Mouse (Mus musculus) adrenal gland, adult 2 months (tissue): Measurements from ENCODE around the gene Osbpl6. TPM values are rescaled to one million over a fixed set of nuclear protein-coding genes. Genes with fewer than 3 reads are reported as not detected.

ENCODE experiments used
- DNase-seq: peaks from one replicate; pipeline ENCODE4 v3.0.0; 2021
- long read RNA-seq: library from polyadenylated mRNA; stranded (forward); transcript quantifications from one replicate; pipeline ENCODE4 v2.0.0, GENCODE M21; 2021
- polyA plus RNA-seq: library from polyadenylated mRNA; depleted of rRNA; stranded (reverse); fragments of >200 nt; gene quantifications from 2 replicates; pipeline ENCODE4 v1.2.3, GENCODE M21; 2012; rRNA removed
- total RNA-seq, 2 experiments: library from RNA; stranded (reverse); gene quantifications; 2 replicates each; pipeline ENCODE4 v1.2.3; 2021

Gene Osbpl6
- 10 to 100 TPM; 25.0 to 30.4 TPM for total RNA-seq
- polyA plus RNA-seq, result 17.3 and 17.7 TPM in 2 replicates
- long read RNA-seq, partial matches to known transcripts, result 0 of 10 reads
- long read RNA-seq, other reads (novel, unspliced or antisense), result 10 of 10 reads

DNA sequence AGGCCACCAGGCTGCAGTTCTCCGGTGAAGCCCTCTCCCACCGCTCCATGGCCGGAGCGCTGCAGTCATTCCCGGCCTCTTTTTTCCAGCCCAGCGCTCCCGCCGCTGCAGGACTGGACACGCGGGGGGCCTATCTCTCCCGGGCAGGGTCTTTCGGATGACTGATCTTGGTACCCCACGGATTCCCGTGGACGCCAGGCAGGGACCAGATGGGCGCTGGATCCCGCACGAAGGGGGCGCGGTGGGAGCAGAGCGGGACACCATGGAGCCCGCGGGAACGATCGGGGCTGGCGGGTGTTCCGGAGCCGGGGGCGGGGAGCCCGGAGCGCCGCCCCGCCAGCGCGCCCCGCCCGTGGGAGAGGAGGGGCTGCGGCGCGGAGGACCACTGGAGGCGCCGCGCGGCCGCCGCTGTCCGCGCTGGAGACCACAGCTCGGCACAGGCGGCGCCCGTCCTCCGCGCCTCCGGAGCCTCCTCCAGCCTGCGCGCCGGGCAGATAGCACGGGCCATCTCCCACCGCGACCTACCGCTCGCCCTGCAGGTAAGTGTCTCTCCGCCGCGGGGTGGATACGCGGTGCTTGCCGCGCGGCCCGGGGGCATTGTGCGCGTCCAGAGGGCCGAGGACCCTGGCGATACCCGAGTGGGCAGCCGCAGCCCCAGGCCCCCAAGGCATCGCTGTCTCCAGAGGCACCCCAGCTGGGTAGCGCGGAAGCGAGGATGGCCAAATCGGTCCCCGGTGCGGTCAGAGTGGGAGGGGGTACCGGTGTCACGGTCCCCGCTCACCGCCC, at the start of gene Osbpl6:
TSS of gene Osbpl6 (plus strand) at position 358 of the 786 bp plus-strand sequence.
- peak; percentile 90 for DNase-seq

DNA sequence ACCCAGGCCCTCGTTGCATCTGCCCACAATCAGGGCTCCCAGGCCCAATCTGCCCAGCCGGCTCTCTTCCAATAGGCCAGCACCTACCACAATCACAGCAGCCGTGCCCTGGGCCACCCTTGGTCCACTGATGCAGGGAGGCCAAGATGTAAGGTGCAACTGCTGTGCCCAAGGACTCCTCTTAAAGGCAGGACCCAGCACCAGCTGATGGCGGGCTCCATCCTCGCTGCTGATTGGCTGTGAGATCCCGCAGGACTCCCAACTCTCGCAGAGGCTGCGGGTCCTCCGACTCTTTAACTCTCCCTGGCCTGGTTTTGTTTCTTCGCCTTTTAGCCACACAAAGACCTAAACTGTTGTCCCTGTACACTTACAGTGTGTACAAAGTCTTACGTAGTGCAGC, 46.1 kb upstream of the Osbpl6 start, which contains the start of gene Cyct:
TSS of gene Cyct (minus strand) at position 225 of the 400 bp plus-strand sequence.
- DNase-seq, result no peak

DNA sequence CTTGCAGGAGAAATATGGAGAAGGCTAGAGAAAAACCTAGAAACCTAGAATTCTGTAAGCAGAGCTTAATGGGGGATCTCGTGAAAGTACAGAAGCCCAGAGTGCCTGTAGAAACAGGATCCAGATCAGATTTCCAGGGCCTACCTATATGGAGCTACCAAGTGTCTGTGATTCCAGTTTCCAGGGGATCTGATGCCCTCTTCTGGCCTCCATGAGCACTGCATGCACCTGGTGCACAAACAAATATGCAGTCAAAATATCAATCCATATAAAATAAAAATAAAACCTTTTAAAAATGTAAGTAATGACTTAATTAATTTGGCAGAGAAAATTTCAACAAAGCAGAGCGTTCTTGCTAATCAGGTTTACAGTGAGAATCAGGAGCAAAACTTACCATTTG, 44.2 kb upstream of the Osbpl6 start:
- no peak for DNase-seq

GRCm38 (mm10) chr2:76365811-76366210, 40.5 kb upstream of the Osbpl6 start:
- DNase-seq, result no peak

DNA sequence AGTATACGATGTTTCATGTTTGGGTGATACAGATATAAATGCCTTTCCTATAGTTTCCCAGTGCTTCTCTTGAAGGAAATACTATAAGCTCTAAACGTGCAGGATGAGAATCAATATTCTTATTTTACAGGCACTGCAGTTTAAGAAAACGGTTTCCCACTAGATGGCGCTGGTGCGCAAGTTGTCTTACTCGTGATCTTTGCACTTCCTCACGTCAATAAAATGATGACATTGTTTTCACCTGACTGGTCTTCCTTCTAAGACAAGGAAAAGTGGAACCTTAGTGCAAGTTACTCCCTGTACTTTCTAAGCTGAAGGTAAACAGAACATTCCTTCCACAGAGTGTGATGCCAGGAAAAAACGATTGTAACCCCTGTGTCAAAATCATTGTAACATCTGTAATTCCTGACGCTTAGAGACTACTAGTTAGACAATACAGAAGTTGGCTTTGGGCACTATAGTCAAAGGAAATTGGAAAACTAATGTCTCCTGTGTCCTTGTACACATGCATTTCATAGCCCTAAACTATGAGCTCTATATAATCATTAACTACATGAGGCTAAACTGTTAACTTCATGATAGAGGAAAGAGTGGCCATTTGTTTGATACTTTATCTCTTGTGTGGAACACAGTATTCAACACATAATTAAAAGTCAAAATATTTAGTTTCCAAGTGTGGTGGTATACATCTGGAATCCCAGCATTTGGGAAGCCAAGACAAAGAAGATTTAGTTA, 39.0 kb upstream of the Osbpl6 start:
- peak; percentile 68 for DNase-seq

DNA sequence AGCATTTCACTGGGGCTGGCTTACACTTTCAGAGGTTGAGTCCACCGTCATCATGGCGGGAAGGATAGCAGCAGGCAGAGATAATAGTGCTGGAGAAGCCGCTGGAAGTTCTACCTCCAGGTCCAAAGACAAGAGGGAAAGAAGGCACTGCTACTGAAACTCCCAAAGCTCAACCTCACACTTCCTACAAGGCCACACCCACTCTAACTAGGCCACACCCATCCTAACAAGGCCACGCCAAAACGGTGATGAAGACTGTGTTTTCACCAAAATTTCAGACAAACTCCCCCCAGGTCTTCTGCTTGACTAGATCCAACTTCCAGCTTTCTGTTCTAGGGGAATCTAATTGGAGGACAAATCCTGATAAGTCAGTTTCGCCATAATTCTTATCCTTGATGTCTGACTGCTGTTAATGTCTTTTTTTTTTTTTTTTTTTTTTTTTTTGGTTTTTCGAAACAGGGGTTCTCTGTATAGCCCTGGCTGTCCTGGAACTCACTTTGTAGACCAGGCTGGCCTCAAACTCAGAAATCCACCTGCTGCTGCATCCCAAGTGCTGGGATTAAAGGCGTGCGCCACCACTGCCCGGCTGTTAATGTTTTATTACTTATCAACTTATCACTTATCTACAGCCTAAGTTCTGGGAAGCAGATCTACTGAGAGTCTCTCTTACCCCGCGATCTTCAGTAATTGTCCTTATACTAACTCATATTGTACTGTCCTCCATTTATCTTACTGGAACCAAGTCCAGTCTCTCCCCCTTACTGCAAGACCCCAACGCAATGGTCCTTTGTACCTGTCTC, 37.2 kb upstream of the Osbpl6 start:
- DNase-seq, result no peak

DNA sequence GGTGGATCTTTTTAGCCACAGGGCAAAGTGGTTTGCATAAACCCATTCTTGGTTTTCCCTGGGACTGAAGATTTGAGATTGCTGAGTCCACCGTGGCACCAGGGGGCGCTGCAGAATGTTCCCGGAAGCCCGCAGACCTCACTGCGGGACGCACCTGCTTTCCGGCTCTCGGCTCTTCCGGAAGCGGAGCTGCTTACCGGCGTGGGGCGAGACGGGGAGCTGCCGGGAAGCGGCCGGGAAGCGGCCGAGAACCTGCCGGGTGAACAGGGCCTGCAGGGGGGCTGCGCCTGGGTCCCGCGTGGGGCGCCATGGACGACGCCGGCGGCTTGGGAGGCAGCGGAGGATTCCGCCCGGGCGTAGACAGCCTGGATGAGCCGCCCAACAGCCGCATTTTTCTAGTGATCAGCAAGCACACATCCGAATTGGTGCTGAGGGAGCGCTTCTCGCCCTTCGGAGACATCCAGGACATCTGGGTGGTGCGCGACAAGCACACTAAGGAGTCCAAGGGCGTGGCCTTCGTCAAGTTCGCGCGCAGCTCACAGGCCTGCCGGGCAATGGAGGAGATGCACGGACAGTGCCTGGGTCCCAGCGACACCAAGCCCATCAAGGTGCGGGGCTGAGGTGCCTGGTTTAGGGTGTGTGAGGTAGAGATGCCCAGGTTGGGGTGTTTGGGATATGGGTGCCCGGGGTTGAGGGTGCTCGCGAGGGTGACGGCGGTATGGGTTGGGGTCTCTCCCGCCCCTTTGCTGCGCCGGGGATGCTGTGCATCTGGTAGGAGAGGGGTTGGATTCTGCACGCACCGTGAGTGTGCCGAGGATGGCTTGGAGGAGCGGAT, 36.3 kb upstream of the Osbpl6 start, which contains the start of gene Rbm45:
TSS of gene Rbm45 (plus strand) at position 164 of the 835 bp plus-strand sequence.
- DNase-seq, result peak; percentile 91

DNA sequence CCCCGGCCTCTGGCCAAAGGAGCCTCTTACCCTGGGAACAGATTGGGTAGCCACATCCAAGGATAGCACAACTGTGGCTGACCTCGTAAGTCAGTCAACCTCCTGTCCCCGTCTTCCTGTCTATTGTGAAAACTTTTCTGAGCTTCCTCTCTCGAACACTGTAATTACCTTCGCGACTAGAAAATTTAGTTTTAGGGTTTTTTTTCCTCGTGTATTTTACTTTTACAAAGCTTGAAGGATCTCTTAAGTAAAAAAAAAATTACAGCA, 35.7 kb upstream of the Osbpl6 start:
- no peak for DNase-seq

- peak; percentile 77 for DNase-seq
These were observed 34.1 kb upstream of the Osbpl6 start for GRCm38 (mm10) chr2:76372244-76372643.

DNA sequence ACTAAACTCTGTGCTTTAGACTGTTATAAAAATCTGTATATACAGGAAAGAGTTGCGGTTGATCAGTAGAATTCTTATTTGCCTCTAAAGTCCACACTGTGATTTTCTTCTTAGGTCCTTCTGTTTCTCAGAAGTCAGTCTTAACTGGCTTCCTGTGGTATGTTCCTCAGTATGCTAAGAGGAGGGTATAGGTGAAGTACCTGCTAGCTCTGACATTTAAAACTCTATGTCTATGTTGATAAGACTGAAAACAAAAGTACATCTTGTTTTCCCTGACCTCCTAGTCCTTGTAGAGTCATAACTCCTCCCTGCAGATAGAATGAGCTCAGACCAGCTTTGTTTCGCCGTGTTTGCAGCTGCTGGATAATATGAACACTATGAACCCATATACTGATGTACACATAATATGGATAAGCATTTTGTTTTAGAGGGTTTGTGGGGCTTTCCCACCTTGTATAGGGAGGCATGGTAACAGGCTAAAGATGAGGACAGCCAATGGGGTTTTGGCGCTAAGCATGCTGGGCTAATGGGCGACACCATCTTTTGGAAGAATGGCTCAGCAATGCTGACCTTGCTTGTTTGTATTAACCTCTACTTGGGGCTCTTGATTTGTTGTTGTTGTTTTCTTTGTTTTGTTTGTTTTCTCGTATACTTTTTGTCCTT, 31.6 kb upstream of the Osbpl6 start:
- no peak for DNase-seq

DNA sequence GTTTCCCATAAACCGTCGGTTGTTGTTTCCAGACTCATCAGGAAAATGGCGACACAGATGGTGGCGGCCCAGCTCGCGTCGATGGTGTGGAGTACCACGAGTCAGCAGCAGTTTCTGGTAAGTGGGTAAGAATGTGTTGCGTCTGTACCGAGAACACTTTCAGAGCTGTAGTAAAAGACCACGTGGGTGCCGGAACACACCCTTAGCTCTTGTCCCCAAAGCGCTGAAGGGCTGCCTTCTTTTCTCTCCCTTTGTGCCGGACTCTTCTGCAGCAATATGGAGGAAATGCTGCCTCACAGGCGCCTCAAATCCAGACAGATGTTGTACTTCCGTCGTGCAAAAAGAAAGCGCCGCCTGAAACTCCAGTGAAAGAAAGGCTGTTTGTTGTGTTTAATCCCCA, 27.7 kb upstream of the Osbpl6 start:
- no peak for DNase-seq

DNA sequence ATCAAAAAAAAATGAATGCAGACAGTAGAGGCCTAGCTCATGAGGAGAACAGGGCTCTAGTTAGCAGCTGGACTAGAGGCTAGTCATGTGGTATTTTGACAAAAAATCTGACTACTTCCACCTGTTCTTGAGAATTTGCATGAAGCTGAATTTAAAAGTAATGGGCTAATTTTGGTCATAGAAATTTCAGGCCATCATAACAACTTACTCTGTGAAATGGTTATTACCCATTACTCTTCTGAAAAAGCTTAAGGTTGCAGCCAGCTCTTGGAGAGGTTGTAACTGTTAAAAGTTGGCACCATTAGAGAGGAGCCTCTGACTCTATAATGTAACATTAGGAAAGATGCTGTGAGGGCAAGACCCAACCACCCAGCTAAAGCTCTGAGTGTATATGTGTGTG, 19.8 kb upstream of the Osbpl6 start:
- no peak for DNase-seq

- DNase-seq, result no peak
These were observed 6.1 kb upstream of the Osbpl6 start for GRCm38 (mm10) chr2:76400178-76400577.

- DNase-seq, result no peak
These were observed 635 bp upstream of the Osbpl6 start for GRCm38 (mm10) chr2:76405596-76406150.

- DNase-seq, result peak; percentile 82
These were observed 681 bp downstream of the Osbpl6 start for GRCm38 (mm10) chr2:76406937-76407441.

GRCm38 (mm10) chr2:76409526-76409925, 3.2 kb downstream of the Osbpl6 start:
- DNase-seq, result no peak

GRCm38 (mm10) chr2:76409986-76410385, 3.7 kb downstream of the Osbpl6 start:
- peak; percentile 16 for DNase-seq

DNA sequence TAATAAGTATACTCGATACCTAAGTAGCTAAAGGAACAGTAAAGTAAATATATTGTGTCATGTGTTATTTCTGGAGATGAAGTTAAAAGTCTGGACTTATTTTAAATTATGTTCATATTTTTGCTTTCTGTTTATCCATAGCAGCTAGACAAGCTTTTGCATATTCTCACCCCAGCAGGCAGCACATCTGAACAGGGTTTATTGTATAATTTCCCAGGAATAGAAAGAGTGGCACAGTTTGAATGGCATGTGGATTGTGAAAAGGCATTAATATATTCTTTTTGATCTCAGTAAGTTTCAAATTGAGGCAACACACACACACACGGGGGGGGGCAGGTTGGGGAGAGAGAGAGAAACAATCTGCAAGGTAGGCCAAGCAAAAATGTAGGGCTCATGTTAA, 6.6 kb downstream of the Osbpl6 start:
- DNase-seq, result no peak

DNA sequence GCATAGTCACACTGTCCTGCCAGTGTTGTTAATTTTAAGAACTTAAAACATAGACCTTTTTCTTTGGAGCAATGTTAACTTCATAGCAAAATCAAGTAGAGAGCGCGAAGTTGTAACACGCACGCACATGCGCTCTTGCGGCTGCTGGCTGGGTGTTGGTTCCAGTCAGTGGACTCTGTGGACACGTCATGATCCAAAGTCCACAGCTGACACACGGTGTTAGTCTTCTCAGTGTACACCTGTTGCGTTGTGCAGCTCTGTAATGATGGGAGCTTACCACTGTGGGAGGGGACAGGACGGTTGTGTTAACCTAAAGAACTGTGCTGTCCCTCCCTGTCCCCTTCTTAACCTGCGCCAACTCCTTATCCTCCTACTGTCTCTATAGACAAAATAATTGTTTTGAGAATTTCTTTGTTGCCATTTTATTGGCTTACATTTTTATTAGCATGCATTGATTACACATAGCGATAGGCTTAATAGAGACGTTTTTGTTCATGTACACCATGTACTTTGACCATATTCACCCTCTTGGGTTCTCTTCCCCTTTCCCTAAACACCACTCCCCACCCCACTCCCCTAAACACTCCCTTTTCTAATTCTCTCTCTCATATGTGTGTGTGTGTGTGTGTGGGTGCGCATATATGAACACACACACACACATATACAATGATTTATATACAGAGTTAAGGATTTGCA, 11.3 kb downstream of the Osbpl6 start:
- no peak for DNase-seq

- DNase-seq, result no peak
These were observed 11.8 kb downstream of the Osbpl6 start for GRCm38 (mm10) chr2:76418142-76418518.
